Mouse (Mus musculus): ENCODE measurements around the gene Ccdc71.

Gene Ccdc71

DNA sequence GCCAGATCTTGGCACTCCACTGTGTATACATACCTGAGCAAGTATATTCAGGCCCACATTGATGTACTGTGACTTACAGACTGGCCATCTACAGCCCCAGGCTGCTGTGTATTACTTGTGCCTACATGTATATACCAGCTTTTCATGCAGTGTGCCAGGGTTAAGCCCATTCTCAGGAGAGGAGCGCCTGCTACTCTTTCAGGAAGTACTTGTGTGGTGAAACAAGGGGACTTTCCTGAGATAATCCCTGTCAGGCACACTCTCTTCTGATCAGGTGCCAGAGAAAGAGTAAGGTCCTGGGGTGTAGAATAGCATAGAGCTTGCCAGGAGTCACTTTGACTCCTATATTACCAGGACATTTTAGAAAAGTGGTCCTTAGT is 398 bp upstream of the Ccdc71 start:
- no peak for DNase-seq (ENCODE audit: low spot score)

DNA sequence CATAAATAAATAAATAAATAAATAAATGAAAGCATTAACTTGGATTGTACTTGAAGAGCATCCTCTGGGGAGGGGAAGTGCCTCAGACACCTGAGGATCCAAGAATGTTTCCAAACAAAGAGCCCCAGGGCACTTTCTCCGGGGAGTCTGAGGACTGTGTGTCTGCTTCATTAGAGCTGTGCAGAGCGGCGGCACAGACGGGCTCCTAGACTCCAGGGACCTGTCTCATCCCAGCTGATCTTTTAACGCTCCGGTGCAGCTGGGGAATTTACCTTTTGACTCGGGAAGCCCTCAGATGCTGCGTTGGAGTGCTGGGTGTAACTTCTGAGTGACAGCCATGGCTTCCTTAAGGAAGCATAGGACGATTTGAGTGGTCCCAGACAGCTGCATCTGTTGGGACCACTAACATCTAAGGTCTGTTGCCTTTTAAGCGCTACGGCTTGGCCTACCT is 879 bp downstream of the Ccdc71 start, which contains the start of gene Klhdc8b:
Klhdc8b (minus strand) TSS at position 401 of the 451 bp plus-strand sequence.
- DNase-seq (ENCODE audit: low spot score), result no peak

DNA sequence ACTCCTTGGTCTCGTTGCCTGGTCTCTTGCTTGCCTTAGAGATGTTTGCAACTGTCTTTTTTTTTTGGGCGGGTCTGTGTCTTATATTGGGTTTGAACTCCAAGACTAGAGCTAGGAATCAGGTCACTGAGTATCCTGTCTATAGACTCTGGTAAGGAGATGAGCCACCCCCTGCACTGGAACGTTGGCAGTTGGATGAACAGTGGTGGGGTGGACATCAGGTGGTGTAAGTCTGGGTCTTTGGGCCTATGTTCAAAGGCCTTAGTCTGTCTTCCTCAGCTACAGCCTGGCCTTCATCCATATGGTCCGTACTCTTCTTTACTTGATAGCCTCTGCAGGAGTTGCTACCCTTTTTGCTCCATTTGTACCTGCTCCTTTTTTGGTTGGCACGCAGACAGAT is 1.3 kb downstream of the Ccdc71 start:
- no peak for DNase-seq (ENCODE audit: low spot score)

DNA sequence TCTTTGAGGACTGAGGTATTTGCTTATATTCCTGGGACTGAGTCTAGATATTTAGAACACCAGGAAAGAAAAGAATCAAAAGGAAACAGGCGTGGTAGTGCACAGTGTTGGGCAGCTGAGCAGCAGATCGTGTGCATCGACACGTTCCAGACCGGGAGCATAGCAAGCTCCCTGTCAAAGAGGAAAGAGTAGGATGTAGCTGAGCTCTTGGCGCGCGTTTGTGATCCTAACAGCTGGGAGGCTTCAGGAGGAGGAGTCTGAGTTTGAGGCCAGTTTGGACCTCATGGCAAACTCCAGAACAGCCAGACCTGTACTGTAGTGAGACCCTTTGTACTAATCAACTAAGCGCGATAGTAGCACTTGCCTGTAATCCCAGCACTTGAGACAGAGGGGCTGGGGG is 1.9 kb downstream of the Ccdc71 start:
- no peak for DNase-seq (ENCODE audit: low spot score)

DNA sequence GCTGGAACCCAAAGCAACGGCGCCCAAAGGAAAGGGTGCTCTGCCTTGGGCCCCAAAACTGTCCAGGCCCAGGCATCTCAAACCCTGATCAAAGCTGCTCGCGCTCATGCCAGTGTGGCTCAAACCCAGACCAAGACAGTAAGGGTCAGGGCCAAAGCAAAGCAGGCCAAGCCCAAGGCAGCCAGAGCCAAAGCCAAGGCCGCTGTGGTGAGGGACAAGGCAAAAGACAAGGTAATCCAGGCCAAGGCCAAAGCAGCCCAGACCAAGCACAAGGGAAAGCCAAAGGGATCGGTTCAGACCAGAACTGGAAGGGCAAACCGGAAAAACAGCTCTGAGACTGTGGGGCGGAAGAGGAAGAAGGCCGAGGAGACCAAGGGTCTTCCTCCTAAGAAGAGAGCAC is 3.4 kb downstream of the Ccdc71 start:
- no peak for DNase-seq (ENCODE audit: low spot score)

DNA sequence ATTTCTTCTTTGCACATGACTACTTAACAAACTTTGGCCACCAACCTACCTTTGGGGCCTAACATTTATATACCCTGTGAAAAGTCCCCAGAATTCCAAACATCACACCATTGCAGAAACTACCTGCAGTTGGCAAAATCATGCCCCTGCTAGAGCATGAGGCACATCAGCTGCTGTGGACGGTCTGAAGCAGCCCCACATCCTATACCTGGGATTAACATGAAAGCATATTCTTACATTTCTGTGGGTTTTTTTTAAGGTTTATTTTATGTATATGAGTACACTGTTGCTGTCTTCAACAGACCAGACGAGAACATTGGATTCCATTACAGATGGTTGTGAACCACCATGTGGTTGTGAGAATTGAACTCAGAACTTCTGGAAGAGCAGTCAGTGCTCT is 5.9 kb downstream of the Ccdc71 start:
- DNase-seq (ENCODE audit: low spot score), result no peak

DNA sequence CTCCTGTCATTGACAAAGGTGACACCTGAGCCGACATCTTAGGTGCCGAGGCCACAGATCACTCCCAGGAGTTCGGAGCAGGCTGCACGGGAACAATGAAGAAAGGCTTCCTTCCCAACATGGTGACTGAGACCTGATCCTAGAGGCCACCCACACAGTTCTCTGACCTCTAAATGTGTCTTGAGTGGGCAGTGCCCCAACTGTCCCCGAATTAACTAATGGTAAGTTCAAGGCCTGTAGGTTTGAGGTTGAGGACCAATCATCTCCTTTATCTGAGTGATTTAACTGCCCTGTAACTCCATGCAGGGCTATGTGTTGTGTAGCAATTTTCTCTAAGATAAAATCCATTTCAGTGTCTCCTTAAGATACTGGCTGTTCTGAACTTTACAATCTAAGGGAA is 9.1 kb downstream of the Ccdc71 start:
- no peak for DNase-seq (ENCODE audit: low spot score)

DNA sequence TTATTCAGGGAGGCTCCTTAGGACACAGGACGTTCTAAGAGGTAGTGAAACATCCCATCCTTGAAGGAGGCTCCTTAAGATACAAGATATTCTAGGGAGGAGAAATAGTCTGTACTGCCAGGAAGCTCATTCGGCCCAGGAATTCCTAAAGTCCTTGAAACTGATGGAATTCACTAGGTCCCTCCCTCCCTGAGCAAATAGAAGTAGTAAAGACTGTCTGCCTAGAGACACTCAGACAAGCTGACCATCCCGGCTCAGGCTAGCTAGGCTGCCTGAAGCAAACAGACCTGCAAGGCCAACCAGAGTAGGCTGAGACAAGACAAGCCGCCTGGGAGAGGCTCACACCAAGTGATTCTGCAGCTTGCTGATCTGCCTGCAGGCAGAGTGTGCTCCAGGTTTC is 9.5 kb downstream of the Ccdc71 start:
- DNase-seq (ENCODE audit: low spot score), result no peak

DNA sequence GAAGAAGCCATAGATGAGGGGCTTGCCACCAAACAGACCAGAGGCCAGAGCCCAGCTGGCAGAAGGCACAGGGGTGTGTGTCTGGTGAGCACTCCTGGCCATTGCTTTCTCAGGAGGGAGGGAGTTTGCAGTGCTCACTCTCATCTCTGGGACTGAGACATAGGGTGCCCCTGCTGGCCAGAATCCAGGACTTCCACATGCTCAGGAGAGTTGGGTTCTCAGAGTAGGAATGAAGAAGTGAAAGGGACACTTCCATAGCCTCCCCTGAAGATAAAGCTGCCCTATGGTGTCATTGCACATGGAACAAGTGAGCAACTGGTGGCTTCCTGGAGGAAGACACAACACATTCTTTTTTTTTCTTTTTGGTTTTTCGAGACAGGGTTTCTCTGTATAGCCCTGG is 14.2 kb downstream of the Ccdc71 start:
- no peak for DNase-seq (ENCODE audit: low spot score)

DNA sequence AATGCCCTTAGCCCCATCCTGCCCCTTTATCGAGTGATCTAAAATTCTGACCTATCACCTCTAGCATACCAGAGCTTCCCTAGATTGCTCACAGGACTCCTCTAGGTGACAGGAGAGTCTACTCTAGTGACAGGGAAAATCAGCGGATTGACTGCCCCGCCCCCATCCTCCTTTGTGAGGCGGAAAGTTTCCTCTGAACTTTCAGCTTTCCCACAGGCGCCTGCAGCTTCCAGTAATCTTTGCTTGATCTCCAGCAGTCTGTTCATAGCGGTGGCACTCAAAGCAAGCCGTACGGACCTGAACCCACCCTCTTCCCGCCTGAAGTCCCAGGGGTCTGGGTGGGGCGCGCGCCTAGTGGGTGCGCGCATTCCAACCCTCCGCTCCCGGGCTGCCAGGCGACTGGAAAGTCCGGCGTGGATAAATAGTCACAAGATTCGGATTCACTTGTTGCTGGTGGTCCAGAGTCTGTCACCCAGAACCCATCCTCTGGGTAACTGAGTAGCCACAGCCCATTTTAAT is 18.4 kb downstream of the Ccdc71 start:
- DNase-seq (ENCODE audit: low spot score), result peak; percentile 80

DNA sequence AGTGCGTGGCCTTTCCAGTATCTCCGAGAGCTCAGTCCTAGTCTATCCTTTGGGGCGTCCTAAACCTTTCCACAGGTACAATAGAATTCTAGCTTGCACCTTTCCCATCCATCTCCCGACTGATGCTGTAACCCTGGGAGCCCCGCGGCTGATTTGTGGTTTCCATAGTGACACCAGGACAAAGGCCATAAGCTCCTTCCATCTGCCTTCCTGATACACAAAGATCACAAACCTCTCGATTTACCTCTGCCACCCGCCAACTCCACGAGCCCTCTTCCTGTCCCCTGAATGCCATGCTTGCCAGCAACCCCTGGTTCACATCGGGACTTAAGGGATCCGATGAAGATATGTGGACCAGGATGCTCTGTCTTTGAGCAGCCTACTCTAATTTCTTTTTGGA is 18.9 kb downstream of the Ccdc71 start:
- DNase-seq (ENCODE audit: low spot score), result no peak

DNA sequence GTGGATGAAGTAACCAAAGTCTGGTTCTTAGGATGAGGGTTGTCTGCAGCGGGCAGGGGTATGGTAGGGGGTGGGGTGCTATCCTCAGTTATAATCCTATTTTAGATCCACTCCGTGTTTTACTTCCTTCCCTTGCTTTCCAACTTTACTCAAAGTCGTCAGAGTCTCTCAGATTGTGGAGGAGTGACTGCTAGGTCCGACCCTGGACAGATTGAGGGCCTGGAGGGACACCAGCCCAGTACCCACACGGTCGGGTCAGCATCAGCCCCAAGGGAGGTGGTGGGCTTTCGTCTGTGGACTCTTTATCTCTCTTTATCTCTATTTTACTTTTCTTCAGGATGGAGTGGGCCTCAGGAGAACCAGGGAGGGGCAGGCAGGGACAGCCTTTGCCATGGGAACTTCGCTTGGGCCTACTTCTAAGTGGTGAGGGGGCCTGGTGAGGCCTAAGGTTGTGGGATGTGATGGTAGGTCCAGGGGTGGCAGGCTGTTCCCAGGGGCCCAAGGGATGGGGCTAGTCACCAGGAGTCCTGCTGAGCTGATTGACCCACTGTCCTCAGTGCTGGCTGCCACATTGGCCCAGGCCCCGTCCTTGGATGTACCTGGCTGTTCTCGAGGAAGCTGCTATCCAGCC is 19.5 kb downstream of the Ccdc71 start, which contains the start of gene Lamb2:
Lamb2 (plus strand) TSS at position 16 of the 631 bp plus-strand sequence.
- DNase-seq (ENCODE audit: low spot score), result peak; percentile 43

DNA sequence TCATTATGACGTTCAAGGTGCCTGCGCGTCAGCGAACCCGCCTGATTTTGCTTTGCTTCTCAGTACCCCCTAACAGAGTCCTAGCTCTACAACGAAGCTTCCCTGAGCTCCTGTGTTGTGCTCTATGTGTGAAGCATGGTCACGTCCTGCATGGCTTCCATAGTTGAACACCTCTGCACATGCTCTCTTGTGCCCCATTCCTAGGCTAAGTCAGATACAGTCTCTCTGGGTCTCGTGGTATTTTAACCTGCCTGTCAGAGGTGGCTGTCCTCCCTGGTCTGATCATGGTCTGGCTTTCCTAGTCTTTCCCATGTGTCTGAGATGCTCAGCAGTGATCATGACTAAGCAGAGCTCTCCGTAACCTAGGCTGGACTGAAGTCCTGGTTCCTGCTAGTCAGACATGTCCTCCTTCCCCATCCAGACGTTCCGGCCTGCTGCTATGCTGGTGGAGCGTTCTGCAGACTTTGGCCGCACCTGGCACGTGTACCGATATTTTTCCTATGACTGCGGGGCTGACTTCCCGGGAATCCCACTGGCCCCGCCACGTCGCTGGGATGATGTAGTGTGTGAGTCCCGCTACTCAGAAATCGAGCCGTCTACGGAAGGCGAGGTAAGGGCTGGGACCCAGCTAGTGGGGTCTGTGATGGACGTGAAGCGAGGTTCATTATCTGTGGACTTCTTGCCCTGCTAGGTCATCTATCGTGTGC is 20.6 kb downstream of the Ccdc71 start:
- no peak for DNase-seq (ENCODE audit: low spot score)

DNA sequence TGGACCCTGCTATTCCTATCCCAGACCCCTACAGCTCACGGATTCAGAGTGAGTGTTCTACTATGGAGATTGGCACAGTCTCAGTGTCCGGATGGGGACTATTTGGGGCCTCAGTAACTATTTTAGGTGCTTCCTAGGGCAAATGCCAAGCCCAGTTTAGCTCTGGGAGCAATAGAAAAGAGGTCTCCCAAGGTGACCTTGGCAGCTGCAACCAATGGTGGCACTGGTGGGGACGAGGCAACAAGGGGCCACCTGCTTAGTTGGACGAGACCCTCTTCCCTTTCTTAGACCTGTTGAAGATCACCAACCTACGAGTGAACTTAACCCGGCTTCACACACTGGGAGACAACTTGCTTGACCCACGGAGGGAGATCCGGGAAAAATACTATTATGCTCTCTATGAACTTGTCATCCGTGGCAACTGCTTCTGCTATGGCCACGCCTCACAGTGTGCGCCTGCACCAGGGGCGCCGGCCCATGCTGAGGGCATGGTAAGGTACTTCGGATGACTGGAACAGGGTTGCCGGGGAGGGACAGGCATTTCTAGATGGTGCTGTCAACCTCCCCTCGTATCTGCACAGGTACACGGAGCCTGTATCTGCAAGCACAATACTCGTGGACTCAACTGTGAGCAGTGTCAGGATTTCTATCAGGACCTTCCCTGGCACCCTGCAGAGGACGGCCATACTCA is 21.3 kb downstream of the Ccdc71 start:
- no peak for DNase-seq (ENCODE audit: low spot score)

DNA sequence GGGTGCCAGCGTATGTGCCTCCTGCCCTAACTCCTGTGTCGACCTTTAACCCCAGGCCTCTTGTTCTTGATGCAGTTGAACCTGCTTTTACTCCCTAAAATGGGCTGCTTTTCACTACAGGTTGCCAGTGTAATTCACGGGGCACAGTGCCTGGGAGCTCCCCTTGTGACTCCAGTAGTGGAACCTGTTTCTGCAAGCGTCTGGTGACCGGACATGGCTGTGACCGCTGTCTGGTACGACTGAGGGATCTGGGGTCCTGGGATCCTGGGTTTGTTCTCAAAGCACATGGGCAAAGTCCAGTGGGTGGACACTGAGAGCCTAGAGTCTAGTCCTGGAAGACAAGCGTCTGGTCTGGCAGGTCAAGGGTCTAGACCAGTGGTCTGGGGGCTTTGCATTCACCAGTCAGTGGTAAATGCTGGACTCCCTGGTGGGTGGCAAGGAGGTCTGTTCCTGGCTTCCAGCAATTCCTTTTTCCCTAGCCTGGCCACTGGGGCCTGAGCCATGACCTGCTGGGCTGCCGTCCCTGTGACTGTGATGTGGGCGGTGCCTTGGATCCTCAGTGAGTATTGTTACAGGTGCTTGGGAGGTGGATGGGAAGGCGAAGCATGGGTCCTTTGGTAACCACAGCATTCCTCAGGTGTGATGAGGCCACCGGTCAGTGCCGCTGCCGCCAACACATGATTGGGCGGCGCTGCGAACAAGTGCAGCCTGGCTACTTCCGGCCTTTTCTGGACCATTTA is 22.9 kb downstream of the Ccdc71 start:
- no peak for DNase-seq (ENCODE audit: low spot score)

DNA sequence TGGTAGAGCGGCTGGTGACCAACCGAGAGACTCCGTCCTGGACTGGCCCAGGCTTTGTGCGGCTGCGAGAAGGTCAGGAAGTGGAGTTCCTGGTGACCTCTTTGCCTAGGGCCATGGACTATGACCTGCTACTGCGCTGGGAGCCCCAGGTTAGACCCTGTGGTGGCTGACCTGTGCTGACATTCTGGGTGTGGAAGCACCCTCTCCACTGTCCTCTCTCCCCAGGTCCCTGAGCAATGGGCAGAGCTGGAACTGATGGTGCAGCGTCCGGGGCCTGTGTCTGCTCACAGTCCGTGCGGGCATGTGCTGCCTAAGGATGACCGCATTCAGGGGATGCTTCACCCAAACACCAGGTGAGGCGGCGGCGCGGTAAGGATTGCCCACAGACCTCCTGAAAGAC is 23.7 kb downstream of the Ccdc71 start:
- no peak for DNase-seq (ENCODE audit: low spot score)

DNA sequence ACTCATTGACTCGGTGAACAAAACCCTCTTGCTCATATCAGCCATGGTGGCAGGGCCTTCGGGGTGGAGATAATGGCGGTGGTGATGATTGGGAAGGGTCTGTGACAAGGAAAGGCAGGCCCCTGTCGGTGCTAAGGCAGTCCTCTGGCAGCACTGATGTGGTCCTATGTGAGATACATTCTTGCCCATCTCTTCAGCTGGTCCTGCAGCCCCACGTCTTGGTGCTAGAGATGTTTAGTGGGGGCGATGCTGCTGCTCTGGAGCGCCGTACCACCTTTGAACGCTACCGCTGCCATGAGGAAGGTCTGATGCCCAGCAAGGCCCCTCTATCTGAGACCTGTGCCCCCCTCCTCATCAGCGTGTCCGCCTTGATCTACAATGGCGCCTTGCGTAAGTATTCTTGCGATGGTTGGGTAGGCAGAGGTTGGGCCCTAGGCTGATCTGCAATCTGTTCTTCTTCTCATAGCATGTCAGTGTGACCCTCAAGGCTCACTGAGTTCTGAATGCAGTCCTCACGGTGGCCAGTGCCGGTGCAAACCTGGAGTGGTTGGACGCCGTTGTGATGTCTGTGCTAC is 25.1 kb downstream of the Ccdc71 start:
- no peak for DNase-seq (ENCODE audit: low spot score)

DNA sequence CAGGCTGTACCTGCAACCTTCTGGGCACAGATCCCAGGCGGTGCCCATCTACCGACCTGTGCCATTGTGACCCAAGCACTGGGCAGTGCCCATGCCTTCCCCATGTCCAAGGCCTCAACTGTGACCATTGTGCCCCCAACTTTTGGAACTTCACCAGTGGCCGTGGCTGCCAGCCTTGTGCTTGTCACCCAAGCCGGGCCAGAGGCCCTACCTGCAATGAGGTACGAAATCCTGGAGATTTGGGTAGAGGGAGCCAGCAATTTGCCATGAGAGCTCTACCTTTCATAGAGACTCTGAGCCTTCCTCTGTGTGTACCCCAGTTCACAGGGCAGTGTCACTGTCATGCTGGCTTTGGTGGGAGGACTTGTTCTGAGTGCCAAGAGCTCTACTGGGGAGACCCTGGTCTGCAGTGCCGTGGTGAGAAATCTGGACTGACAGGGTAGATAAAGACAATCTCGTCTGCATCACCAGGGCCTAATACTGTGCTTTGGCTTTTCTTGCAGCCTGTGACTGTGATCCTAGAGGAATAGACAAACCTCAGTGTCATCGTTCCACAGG is 26.7 kb downstream of the Ccdc71 start:
- DNase-seq (ENCODE audit: low spot score), result no peak

DNA sequence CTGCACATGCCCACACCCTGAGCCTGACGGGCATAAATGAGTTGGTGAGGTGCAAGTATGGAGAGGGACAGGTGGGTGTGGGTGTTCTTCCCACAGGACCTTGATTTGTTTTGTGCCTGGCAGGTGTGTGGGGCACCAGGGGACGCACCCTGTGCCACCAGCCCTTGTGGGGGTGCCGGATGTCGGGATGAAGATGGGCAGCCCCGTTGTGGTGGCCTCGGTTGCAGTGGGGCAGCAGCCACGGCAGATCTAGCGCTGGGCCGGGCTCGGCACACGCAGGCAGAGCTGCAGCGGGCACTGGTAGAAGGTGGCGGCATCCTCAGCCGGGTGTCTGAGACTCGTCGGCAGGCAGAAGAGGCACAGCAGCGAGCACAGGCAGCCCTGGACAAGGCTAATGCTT is 28.1 kb downstream of the Ccdc71 start:
- no peak for DNase-seq (ENCODE audit: low spot score)

DNA sequence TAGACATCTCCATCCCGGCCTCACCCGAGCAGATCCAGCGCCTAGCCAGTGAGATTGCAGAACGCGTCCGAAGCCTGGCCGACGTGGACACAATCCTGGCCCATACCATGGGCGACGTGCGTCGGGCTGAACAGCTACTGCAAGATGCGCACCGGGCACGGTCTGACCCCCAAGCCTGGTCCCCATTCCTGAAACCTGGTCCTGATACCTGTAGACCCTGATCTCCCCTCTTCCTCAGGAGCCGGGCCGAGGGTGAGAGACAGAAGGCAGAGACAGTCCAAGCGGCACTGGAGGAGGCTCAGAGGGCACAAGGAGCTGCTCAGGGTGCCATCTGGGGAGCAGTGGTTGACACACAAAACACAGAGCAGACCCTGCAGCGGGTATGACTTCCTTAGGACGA is 28.9 kb downstream of the Ccdc71 start:
- no peak for DNase-seq (ENCODE audit: low spot score)

DNA sequence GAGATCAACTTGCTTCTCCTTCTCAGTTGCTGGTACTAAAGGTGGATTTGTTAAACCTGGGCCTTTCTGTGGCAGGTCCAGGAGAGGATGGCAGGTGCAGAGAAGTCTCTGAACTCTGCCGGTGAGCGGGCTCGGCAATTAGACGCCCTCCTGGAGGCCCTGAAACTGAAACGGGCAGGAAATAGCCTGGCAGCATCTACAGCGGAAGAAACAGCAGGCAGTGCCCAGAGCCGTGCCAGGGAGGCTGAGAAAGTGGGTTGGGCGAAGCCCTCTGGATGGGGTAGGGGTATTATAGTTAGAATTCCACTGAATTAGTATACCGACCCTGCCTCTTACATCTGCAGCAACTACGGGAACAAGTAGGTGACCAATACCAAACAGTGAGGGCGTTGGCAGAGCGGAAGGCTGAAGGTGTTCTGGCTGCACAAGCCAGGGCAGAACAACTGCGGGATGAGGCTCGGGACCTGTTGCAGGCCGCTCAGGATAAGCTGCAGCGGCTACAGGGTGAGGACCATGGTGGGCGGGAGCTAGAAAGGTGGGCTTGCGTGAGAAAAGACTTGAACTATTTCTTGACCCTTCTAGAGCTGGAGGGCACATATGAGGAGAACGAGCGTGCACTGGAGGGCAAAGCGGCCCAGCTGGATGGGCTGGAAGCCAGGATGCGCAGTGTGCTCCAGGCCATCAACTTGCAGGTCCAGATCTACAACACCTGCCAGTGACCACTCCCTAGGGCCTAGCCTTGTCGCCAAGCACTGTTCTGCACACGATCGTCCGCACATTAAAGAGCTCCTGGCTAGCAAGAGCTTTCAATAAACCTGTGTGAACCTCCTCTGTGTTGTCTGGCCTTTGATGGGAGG is 29.6 kb downstream of the Ccdc71 start:
- no peak for DNase-seq (ENCODE audit: low spot score)
